Comparison of ENCODE assay signal across 9 mouse cellular contexts in genomic region chr8:57498847-57499511, GRCm38 (mm10). TPM values are rescaled to one million over a fixed set of nuclear protein-coding genes. Genes with fewer than 3 reads are reported as not detected.
DNase-seq lines count a peak whose midpoint lies in the region; ATAC-seq and TF ChIP-seq lines count a peak whose summit lies in the region.
"Had no signal": no experiment of that assay in that cellular context is flagged by ENCODE, and none has a peak within 500 bp of the region (broad histone marks: within the 10 kb centered on the region; RNA-seq: fewer than 3 reads in every experiment).

No protein-coding gene starts in this region.

- no peak overlapping the region for H3K9ac ChIP-seq in heart, adult 2 months (ENCODE audit: low read depth, low read length)
- no peak overlapping the region for H3K9ac ChIP-seq in heart, embryonic 14.5 days (ENCODE audit: low read length)
- no peak overlapping the region for H3K9ac ChIP-seq in stomach, embryonic 16.5 days (ENCODE audit: low read length)

- H3K27me3 ChIP-seq in heart, adult 2 months (ENCODE audit: control insufficient read depth, insufficient read depth, low read length) = no peaks in the 10 kb centered on the region
- no peaks in the 10 kb centered on the region for H3K27me3 ChIP-seq in heart, embryonic 14.5 days (ENCODE audit: control insufficient read depth, insufficient read depth, low read length)
- H3K27me3 ChIP-seq in stomach, embryonic 16.5 days (ENCODE audit: control insufficient read depth, insufficient read depth, low read length) = no peaks in the 10 kb centered on the region

- no peak for TF ChIP-seq EP300 in heart, adult 2 months (IDR thresholded peaks at IDR 0.05; ENCODE audit: insufficient read depth, low read depth, low read length)

- H3K4me1 ChIP-seq in heart, adult 2 months (ENCODE audit: control insufficient read depth, insufficient read depth, low read length) = no peaks in the 10 kb centered on the region
- H3K4me1 ChIP-seq in brown adipose tissue, adult 24 weeks (ENCODE audit: control insufficient read depth, insufficient read depth, insufficient read length, low read length) = no peaks in the 10 kb centered on the region
- H3K4me1 ChIP-seq in heart, embryonic 14.5 days (ENCODE audit: control insufficient read depth in 2 of 2, insufficient read depth in 2 of 2, low read length in 2 of 2) = peaks cover 0 to 5% of the 10 kb centered on the region in 2 experiments; a peak in 1 of 4 replicates
- H3K4me1 ChIP-seq in stomach, embryonic 16.5 days (ENCODE audit: control insufficient read depth, insufficient read depth, low read length) = 0 out of 2 replicates have a peak, but pooled peaks cover 5% of the 10 kb centered on the region

- H3K4me3 ChIP-seq in heart, adult 2 months = peak overlapping the region; percentile 48
- H3K4me3 ChIP-seq in brown adipose tissue, adult 24 weeks (ENCODE audit: insufficient read depth, low read depth, low read length) = peak overlapping the region; percentile 35
- H3K4me3 ChIP-seq in heart, embryonic 14.5 days (ENCODE audit: control insufficient read depth in 1 of 2, insufficient read depth in 1 of 2, low read depth in 1 of 2, low read length in 2 of 2) = no peak overlapping the region
- H3K4me3 ChIP-seq in stomach, embryonic 16.5 days (replicated peaks; ENCODE audit: low read length) = 0 out of 2 replicates have a peak overlapping the region, but pooled peaks have one; percentile 7

- H3K79me2 ChIP-seq in heart, adult 2 months (replicated peaks; ENCODE audit: control insufficient read depth, insufficient read depth, low read length) = no peaks in the 10 kb centered on the region

- no peak for TF ChIP-seq CTCF in heart, adult 2 months (IDR thresholded peaks at IDR 0.05)

- no peaks in the 10 kb centered on the region for H3K36me3 ChIP-seq in heart, adult 2 months (ENCODE audit: control insufficient read depth, insufficient read depth, low read length)
- peaks cover 17% of the 10 kb centered on the region; the same call in 1 of the 2 replicates for H3K36me3 ChIP-seq in heart, embryonic 14.5 days (ENCODE audit: control insufficient read depth, insufficient read depth, low read length)
- H3K36me3 ChIP-seq in stomach, embryonic 16.5 days (ENCODE audit: control insufficient read depth, insufficient read depth, low read length) = no peaks in the 10 kb centered on the region

- peak; percentile 61 for DNase-seq in heart, adult 2 months
- DNase-seq in heart, postnatal 25 days (ENCODE audit: low spot score) = no peak
- peak; percentile 52 for DNase-seq in kidney, postnatal 10 days
- peak; percentile 44 for DNase-seq in lung, postnatal 25 days (ENCODE audit: low spot score)
- DNase-seq in thymus, postnatal 0 days (ENCODE audit: low spot score) = no peak

- ATAC-seq in heart, embryonic 14.5 days (ENCODE audit: insufficient number of reproducible peaks, insufficient read depth, low FRiP score, low read depth) = no peak
- ATAC-seq in stomach, embryonic 16.5 days (ENCODE audit: insufficient read depth, low FRiP score) = peak; percentile 54; the same call in 1 of the 2 replicates

- no peak for TF ChIP-seq POLR2A in heart, adult 2 months (IDR thresholded peaks at IDR 0.05; ENCODE audit: insufficient read depth, low read depth, low read length)

- H3K9me3 ChIP-seq in heart, embryonic 14.5 days (ENCODE audit: control insufficient read depth, low read length) = 0 out of 2 replicates have a peak, but pooled peaks cover 3% of the 10 kb centered on the region
- H3K9me3 ChIP-seq in stomach, embryonic 16.5 days (replicated peaks; ENCODE audit: control insufficient read depth, low read length) = no peaks in the 10 kb centered on the region
- H3K9me3 ChIP-seq: G1E had no signal

- WGBS in heart, adult 2 months = 35% methylated on average over 17 of the region's 17 CpGs
- WGBS in heart, embryonic 14.5 days = 60% methylated on average over 17 of the region's 17 CpGs
- WGBS in stomach, embryonic 16.5 days = 33% methylated on average over 17 of the region's 17 CpGs

- H3K27ac ChIP-seq in heart, adult 2 months = peak overlapping the region; percentile 63
- H3K27ac ChIP-seq in brown adipose tissue, adult 24 weeks (replicated peaks; ENCODE audit: low read depth, low read length) = no peak overlapping the region
- no peak overlapping the region for H3K27ac ChIP-seq in heart, embryonic 14.5 days (replicated peaks in 1 of 2; ENCODE audit: control insufficient read depth in 1 of 2, insufficient read depth in 1 of 2, low read depth in 2 of 2, low read length in 2 of 2)
- H3K27ac ChIP-seq in stomach, embryonic 16.5 days (ENCODE audit: low read length) = peak overlapping the region; percentile 62

- intact Hi-C loops in heart, adult 2 months (cut with DNase I) = no loop called here
- intact Hi-C loops in heart, postnatal 25 days (cut with DNase I) = no loop called here

- peak overlapping the region; percentile 35 for H3K4me2 ChIP-seq in heart, embryonic 14.5 days (ENCODE audit: low read length)
- peak overlapping the region; percentile 37 for H3K4me2 ChIP-seq in stomach, embryonic 16.5 days (ENCODE audit: low read depth, low read length)

RNA-seq across cellular contexts. Expression of gene Sap30, which starts 11.3 kb away (rescaled TPM):
- total RNA-seq in heart, adult 2 months (2021) = 10 to 100 TPM; 11.6 to 13.8 TPM
- 5.1 and 6.9 TPM in 2 replicates for polyA plus RNA-seq in heart, adult 2 months (2012; rRNA removed)
- total RNA-seq in heart, postnatal 25 days (2021) = 10 to 100 TPM; 13.9 to 16.1 TPM
- polyA plus RNA-seq in brown adipose tissue, adult 24 weeks (2012; ENCODE audit: insufficient read depth, insufficient read length, missing spikeins) = 3.9 and 6.5 TPM in 2 replicates
- polyA plus RNA-seq in heart, embryonic 14.5 days (2014; fragmentation: Nextera tagmentation; extraction: Ambion mirVana) = 64.1 and 66.8 TPM in 2 replicates
- polyA plus RNA-seq in stomach, embryonic 16.5 days (2015; fragmentation: Nextera tagmentation; extraction: Ambion mirVana) = 22.3 and 24.7 TPM in 2 replicates
- 32.2 and 38.0 TPM in 2 replicates for polyA plus RNA-seq in thymus, postnatal 0 days (2015; fragmentation: Nextera tagmentation; extraction: Ambion mirVana)

RNA-seq across cellular contexts. Expression of gene Hmgb2, which starts 12.7 kb away (rescaled TPM):
- 1 to 10 TPM; 9.1 to 9.2 TPM for total RNA-seq in heart, adult 2 months (2021)
- polyA plus RNA-seq in heart, adult 2 months (2012; rRNA removed) = 1.1 and 1.7 TPM in 2 replicates
- total RNA-seq in heart, postnatal 25 days (2021) = 10 to 100 TPM; 18.2 to 19.2 TPM
- polyA plus RNA-seq in brown adipose tissue, adult 24 weeks (2012; ENCODE audit: insufficient read depth, insufficient read length, missing spikeins) = 2.1 and 4.9 TPM in 2 replicates
- polyA plus RNA-seq in heart, embryonic 14.5 days (2014; fragmentation: Nextera tagmentation; extraction: Ambion mirVana) = 244 and 259 TPM in 2 replicates
- 221 and 345 TPM in 2 replicates for polyA plus RNA-seq in stomach, embryonic 16.5 days (2015; fragmentation: Nextera tagmentation; extraction: Ambion mirVana)
- 841 and 1,050 TPM in 2 replicates for polyA plus RNA-seq in thymus, postnatal 0 days (2015; fragmentation: Nextera tagmentation; extraction: Ambion mirVana)

RNA-seq across cellular contexts. Expression of gene Scrg1, which starts 43.3 kb away (rescaled TPM):
- total RNA-seq in heart, adult 2 months (2021) = not detected
- 0.29 TPM in 1 of 2 replicates, not detected in the other for polyA plus RNA-seq in heart, adult 2 months (2012; rRNA removed)
- total RNA-seq in heart, postnatal 25 days (2021) = not detected
- polyA plus RNA-seq in brown adipose tissue, adult 24 weeks (2012; ENCODE audit: insufficient read depth, insufficient read length, missing spikeins) = not detected in 2 replicates
- polyA plus RNA-seq in heart, embryonic 14.5 days (2014; fragmentation: Nextera tagmentation; extraction: Ambion mirVana) = 1.0 and 1.8 TPM in 2 replicates
- 0.74 and 0.81 TPM in 2 replicates for polyA plus RNA-seq in stomach, embryonic 16.5 days (2015; fragmentation: Nextera tagmentation; extraction: Ambion mirVana)
- polyA plus RNA-seq in thymus, postnatal 0 days (2015; fragmentation: Nextera tagmentation; extraction: Ambion mirVana) = 0.19 TPM in 1 of 2 replicates, not detected in the other
- total RNA-seq: G1E had no signal
- polyA plus RNA-seq: G1E had no signal

Comparison
In these comparisons a context has a peak if more than half of its experiments do, and no peak if none do; other contexts are left out.
1. DNase-seq: peak in heart, adult 2 months (2 of 2), kidney, postnatal 10 days (single experiment) and lung, postnatal 25 days (single experiment); none in heart, postnatal 25 days (single experiment) and thymus, postnatal 0 days (single experiment).
2. H3K27ac ChIP-seq: peak in heart, adult 2 months (single experiment) and stomach, embryonic 16.5 days (single experiment); none in brown adipose tissue, adult 24 weeks (single experiment) and heart, embryonic 14.5 days (0 of 2).
3. H3K4me3 ChIP-seq: peak in heart, adult 2 months (single experiment), brown adipose tissue, adult 24 weeks (single experiment) and stomach, embryonic 16.5 days (single experiment); none in heart, embryonic 14.5 days (0 of 2).
4. RNA of gene Hmgb2, which starts 12.7 kb away (polyA plus RNA-seq): 841 to 1,050 TPM in thymus, postnatal 0 days, 221 to 345 TPM in stomach, embryonic 16.5 days and 244 to 259 TPM in heart, embryonic 14.5 days; 2.1 to 4.9 TPM in brown adipose tissue, adult 24 weeks and 1.1 to 1.7 TPM in heart, adult 2 months; every median in the first group is over 10 times any median in the second.